Mouse (Mus musculus) neural tube, embryonic 11.5 days (tissue): Measurements from ENCODE around the gene Tmx2. TPM values are rescaled to one million over a fixed set of nuclear protein-coding genes. Genes with fewer than 3 reads are reported as not detected.
A peak's percentile ranks its signal among the peaks of the same experiment; 100 is the strongest.

Experiments
- ATAC-seq: fragments of 200-750 bp; cut with Nextera tagmentation; 2 replicates; pipeline ENCODE4 v1.8.0; 2017; ENCODE audit warnings: moderate number of reproducible peaks, mild to moderate bottlenecking, moderate TSS enrichment, moderate library complexity; ENCODE audit not compliant: insufficient read depth, low FRiP score, low TSS enrichment
- DNase-seq: peaks from one replicate; pipeline ENCODE4 v3.0.0-alpha.2; 2015; ENCODE audit warnings: low spot score
- H3K27ac ChIP-seq: fragments of 300-500 bp; sonication (generic); 2 replicates; pipeline ENCODE4 v1.5.1; 2014; ENCODE audit warnings: low read depth, mild to moderate bottlenecking, low read length
- H3K27me3 ChIP-seq: fragments of 300-500 bp; sonication (generic); 2 replicates; pipeline ENCODE4 v1.6.1; 2014; ENCODE audit warnings: mild to moderate bottlenecking, low read length, mixed read lengths; ENCODE audit not compliant: control insufficient read depth, insufficient read depth
- H3K36me3 ChIP-seq: fragments of 300-500 bp; sonication (generic); 2 replicates; pipeline ENCODE4 v1.6.1; 2014; ENCODE audit warnings: mild to moderate bottlenecking, low read length, moderate library complexity, mixed read lengths; ENCODE audit not compliant: control insufficient read depth, insufficient read depth
- H3K4me1 ChIP-seq: fragments of 300-500 bp; sonication (generic); 2 replicates; pipeline ENCODE4 v1.6.1; 2014; ENCODE audit warnings: low read length, mixed read lengths; ENCODE audit not compliant: control insufficient read depth, insufficient read depth
- H3K4me2 ChIP-seq: fragments of 300-500 bp; sonication (generic); 2 replicates; pipeline ENCODE4 v1.6.1; 2014; ENCODE audit warnings: low read depth, mild to moderate bottlenecking, moderate library complexity
- H3K4me3 ChIP-seq: fragments of 300-500 bp; sonication (generic); 2 replicates; pipeline ENCODE4 v1.5.1; 2014; ENCODE audit warnings: low read depth, low read length
- H3K9ac ChIP-seq: fragments of 300-500 bp; sonication (generic); 2 replicates; pipeline ENCODE4 v1.6.1; 2014; ENCODE audit warnings: mild to moderate bottlenecking, low read length
- H3K9me3 ChIP-seq: fragments of 300-500 bp; sonication (generic); 2 replicates; pipeline ENCODE4 v1.6.1; 2016; ENCODE audit warnings: low read length; ENCODE audit not compliant: control insufficient read depth
- WGBS: fragments of 180-500 bp; shearing (Covaris S2); extraction: QIAGEN DNeasy Blood & Tissue Kit; methylation state at CpG from one replicate; pipeline ENCODE4 v1.1.7; 2014; 5-methylcytosine and 5-hydroxymethylcytosine counted together
- polyA plus RNA-seq: library from polyadenylated mRNA; unstranded; fragments of >200 nt; fragmentation: Nextera tagmentation; extraction: Ambion mirVana; gene quantifications from 2 replicates; pipeline ENCODE4 v1.2.1, GENCODE M21; 2014

Tmx2 gene
- polyA plus RNA-seq, 1 experiment from 2014 or later, result 189 TPM

DNA sequence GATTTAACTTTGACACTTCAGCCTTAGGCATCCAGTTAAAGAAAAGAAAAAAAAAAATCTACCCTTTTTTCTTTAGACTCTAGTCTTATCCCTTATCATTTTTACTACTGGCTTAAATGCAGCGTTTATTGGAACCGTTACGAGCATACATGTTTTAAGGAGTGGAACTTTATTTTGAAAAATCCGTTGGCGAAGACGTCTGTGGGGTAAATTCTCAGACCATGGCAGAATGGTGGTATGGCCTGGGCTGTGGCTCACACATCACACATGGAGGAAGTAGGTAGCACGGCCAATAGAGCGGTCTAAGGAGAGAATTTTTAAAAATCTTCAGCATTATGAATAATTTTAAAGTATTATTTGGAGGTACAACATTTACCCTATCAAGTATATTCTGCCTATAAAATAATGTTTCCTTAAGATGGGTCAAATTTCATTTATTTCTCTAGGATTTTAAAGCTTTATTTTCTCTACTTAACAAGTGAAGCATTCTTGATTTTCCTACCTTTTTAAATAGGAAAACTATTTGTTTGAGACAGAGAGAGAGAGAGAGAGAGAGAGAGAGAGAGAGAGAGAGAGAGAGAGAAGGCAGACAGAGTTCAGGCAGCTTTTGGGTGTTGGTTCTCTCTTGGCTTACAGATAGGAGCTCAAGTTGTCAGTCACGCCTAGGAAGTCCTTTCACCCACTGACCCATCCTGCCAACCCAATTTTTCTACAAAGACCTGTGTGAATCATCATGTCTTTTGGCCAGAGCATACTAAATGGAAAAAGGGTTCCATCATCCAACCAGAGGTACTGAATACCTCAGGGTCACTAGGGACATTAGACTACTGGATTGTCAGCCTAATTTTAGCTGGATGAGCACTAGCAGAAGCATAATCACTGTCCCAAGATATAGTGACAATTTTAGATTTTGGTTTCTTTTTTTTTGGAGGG is 37.7 kb upstream of the Tmx2 start:
- 39% methylated on average over 9 of the region's 9 CpGs for WGBS
- Histone ChIP-seq H3K9me3 (no peaks in the 10 kb centered on the region), H3K4me1 (peaks cover 14% of the 10 kb centered on the region), H3K9ac (peak overlapping the region; percentile 86), H3K4me2 (peak overlapping the region; percentile 81), H3K36me3 (no peaks in the 10 kb centered on the region), H3K27ac (peak overlapping the region; percentile 86; the same call in 1 of the 2 replicates), H3K4me3 (peak overlapping the region; percentile 87), H3K27me3 (no peaks in the 10 kb centered on the region)
- ATAC-seq (no peak), DNase-seq (no peak)

GRCm38 (mm10) chr2:84715562-84716361 is 36.8 kb upstream of the Tmx2 start:
- Histone ChIP-seq H3K36me3 (no peaks in the 10 kb centered on the region), H3K9ac (peak overlapping the region; percentile 86), H3K4me1 (peaks cover 14% of the 10 kb centered on the region), H3K4me3 (peak overlapping the region; percentile 87), H3K9me3 (no peaks in the 10 kb centered on the region), H3K4me2 (peak overlapping the region; percentile 81), H3K27me3 (no peaks in the 10 kb centered on the region), H3K27ac (peak overlapping the region; percentile 95)
- ATAC-seq (peak; percentile 94), DNase-seq (peak; percentile 69)
- WGBS, result under 1% methylated on average over 33 of the region's 33 CpGs

- Histone ChIP-seq H3K9ac (peak within 1 kb of the TSS; percentile 86), H3K36me3 (peaks cover 2% of the 10 kb centered on the region; the same call in 1 of the 2 replicates), H3K27me3 (no peaks in the 10 kb centered on the region), H3K4me1 (peaks cover 14% of the 10 kb centered on the region), H3K4me3 (peak within 1 kb of the TSS; percentile 87), H3K27ac (peak within 1 kb of the TSS; percentile 95), H3K4me2 (peak within 1 kb of the TSS; percentile 81), H3K9me3 (no peaks in the 10 kb centered on the region)
- WGBS, result under 1% methylated on average over 90 of the region's 107 CpGs
- peak; percentile 96 for ATAC-seq
- DNase-seq, result peak; percentile 99
Observed at GRCm38 (mm10) chr2:84714811-84715561, 36.0 kb upstream of the Tmx2 start, which contains the start of gene Zdhhc5. Gene Zdhhc5, minus strand, starts transcription at chr2:84715180.

DNA sequence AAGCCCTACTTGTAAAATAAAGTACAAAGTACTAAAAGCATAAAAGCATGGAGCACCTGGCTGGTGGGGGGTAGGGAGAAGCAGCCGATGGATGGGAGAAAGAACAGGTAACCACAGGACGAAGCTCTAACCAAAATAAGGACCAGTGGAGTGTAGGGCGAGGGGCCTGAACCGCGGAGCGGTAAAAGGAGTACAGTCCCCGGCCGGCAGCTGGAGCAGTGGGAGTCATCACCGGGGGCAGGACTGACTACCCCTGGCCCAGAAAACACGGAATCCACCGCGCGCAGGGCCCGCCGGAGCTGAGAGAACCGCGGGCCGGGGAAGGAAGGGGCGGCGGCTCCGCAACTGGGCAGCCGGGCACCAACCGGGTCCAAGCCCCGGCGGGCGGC is 35.5 kb upstream of the Tmx2 start:
- DNase-seq (no peak), ATAC-seq (no peak; the same call in 1 of the 2 replicates)
- peak overlapping the region; percentile 87 for H3K4me3 ChIP-seq
- WGBS, result under 1% methylated on average over 21 of the region's 26 CpGs
- H3K4me1 ChIP-seq, result peaks cover 14% of the 10 kb centered on the region
- no peaks in the 10 kb centered on the region for H3K27me3 ChIP-seq
- H3K27ac ChIP-seq, result peak overlapping the region; percentile 95
- peak overlapping the region; percentile 81 for H3K4me2 ChIP-seq
- H3K9ac ChIP-seq, result peak overlapping the region; percentile 86
- no peaks in the 10 kb centered on the region for H3K9me3 ChIP-seq
- peaks cover 2% of the 10 kb centered on the region for H3K36me3 ChIP-seq

DNA sequence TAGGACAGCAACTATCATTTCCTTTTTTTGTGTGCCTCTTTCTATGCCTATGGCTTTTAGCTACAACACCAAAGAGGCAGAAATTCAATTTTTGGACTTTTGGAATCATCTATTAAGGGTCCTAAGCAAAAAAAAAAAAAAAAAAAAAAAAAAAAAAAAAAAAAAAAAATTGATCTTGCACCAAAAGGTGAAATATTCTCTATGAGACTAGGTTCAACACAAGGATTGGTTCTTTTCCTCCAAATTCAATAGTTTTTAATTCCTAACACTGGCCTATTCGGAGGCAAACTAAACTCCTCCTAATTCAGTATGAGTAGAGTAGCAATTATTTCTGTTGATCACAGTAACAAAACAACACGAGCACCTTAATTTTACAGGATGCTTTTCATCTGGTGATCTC is 33.0 kb upstream of the Tmx2 start:
- no peak for ATAC-seq
- peaks cover 4% of the 10 kb centered on the region for H3K36me3 ChIP-seq
- H3K27ac ChIP-seq, result no peak overlapping the region
- no peaks in the 10 kb centered on the region for H3K27me3 ChIP-seq
- H3K4me1 ChIP-seq, result peaks cover 14% of the 10 kb centered on the region
- H3K4me3 ChIP-seq, result no peak overlapping the region
- no peak for DNase-seq
- H3K9me3 ChIP-seq, result no peaks in the 10 kb centered on the region
- H3K4me2 ChIP-seq, result no peak overlapping the region
- H3K9ac ChIP-seq, result no peak overlapping the region
- whole genome bisulfite sequencing, result 91% methylated on average over 2 of the region's 2 CpGs

DNA sequence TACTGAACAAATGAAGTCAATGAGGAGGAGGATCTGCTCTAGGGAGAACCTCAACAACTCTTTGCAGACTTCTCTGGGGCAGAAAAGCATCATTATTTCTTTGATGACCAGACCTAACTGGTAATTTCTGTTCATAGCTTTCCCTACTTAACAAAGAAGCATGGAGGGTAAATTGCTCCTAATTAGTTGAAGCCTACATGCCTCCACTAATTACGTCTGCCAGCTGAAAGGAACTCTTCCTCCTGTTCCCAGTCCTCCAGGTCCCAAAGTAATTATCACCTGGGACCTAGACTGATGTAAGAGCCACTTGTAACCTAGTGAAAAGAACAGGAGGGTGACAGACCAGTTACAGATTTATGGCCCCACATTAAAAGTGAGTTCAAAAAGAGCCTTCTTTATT is 28.6 kb upstream of the Tmx2 start:
- ATAC-seq, result no peak
- no peaks in the 10 kb centered on the region for H3K4me1 ChIP-seq
- no peak overlapping the region for H3K4me3 ChIP-seq
- DNase-seq, result no peak
- no peak overlapping the region for H3K9ac ChIP-seq
- no peaks in the 10 kb centered on the region for H3K27me3 ChIP-seq
- no peak overlapping the region for H3K27ac ChIP-seq
- 30% methylated on average over 1 of the region's 1 CpGs for WGBS
- H3K9me3 ChIP-seq, result no peaks in the 10 kb centered on the region
- peaks cover 4% of the 10 kb centered on the region for H3K36me3 ChIP-seq
- no peak overlapping the region for H3K4me2 ChIP-seq

DNA sequence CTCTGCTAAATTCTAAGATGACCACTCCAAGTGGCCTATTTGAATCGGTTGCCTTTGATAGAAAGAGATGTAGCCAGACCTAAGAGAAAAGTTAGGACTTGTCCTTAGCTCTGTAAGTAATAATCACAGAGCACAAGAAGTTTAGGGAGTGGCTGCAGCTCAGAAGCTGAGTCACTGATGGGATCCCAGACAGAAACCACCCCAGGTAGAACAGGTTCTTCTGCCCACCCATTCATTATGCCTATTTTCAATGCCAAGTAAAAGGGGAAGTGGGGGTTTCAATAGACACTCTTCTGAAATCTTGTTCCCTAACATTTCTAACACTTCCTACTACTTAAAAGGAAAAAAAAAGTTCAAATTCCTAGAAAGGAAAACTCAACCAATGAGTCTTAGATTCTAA is 26.4 kb upstream of the Tmx2 start:
- H3K9me3 ChIP-seq, result no peaks in the 10 kb centered on the region
- no peaks in the 10 kb centered on the region for H3K4me1 ChIP-seq
- WGBS, result 89% methylated on average over 1 of the region's 1 CpGs
- no peak overlapping the region for H3K9ac ChIP-seq
- H3K27ac ChIP-seq, result no peak overlapping the region
- H3K36me3 ChIP-seq, result peaks cover 4% of the 10 kb centered on the region
- ATAC-seq (no peak), DNase-seq (no peak)
- no peak overlapping the region for H3K4me2 ChIP-seq
- H3K4me3 ChIP-seq, result no peak overlapping the region
- no peaks in the 10 kb centered on the region for H3K27me3 ChIP-seq

DNA sequence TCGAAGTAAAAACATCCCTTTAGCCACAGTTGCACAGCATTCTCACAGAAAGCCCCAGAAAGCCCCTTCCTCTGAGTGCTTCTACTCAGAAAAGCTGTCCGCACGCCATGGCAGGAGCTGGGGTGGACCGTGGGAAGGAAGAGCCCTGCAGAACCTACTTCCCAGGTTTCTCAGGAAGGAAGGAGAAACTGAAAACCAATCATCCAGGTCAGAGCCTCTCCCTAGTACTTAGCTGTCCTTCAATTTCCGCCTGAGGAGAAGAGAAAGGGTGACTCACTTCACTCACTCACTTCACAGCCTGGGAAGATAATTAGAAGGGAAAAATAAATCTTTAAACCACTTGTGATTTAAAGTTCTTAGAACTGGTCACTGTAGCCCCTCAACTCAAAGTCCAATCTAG is 25.4 kb upstream of the Tmx2 start:
- no peak overlapping the region for H3K27ac ChIP-seq
- no peak for ATAC-seq

More for the DNA sequence above, 25.4 kb upstream of the Tmx2 start:
- Histone ChIP-seq H3K36me3 (peaks cover 2% of the 10 kb centered on the region; the same call in 1 of the 2 replicates), H3K4me2 (no peak overlapping the region), H3K27me3 (no peaks in the 10 kb centered on the region), H3K4me3 (no peak overlapping the region), H3K9ac (no peak overlapping the region), H3K9me3 (no peaks in the 10 kb centered on the region), H3K4me1 (no peaks in the 10 kb centered on the region)
- DNase-seq, result no peak
- WGBS, result 91% methylated on average over 5 of the region's 5 CpGs
